8 mouse cellular contexts compared by ENCODE assay signal in genomic region chr3:95231298-95232221, GRCm38 (mm10). TPM values are rescaled to one million over a fixed set of nuclear protein-coding genes. Genes with fewer than 3 reads are reported as not detected.
DNase-seq lines count a peak whose midpoint lies in the region; ATAC-seq and TF ChIP-seq lines count a peak whose summit lies in the region.

Mllt11 (minus strand) TSS chr3:95232171.

- no peak for TF ChIP-seq POLR2A in embryonic fibroblast, embryonic 13.5 days (IDR thresholded peaks at IDR 0.05; ENCODE audit: low read depth, low read length)

- H3K27ac ChIP-seq in embryonic fibroblast, embryonic 13.5 days (ENCODE audit: insufficient read depth, low read length), result peak within 1 kb of the TSS; percentile 81
- H3K27ac ChIP-seq in intestine, embryonic 14.5 days (ENCODE audit: low read depth), result no peak within 1 kb of the TSS; the same call in 1 of the 2 replicates
- H3K27ac ChIP-seq in limb, embryonic 13.5 days, result 0 out of 2 replicates have a peak within 1 kb of the TSS, but pooled peaks have one; percentile 96
- H3K27ac ChIP-seq in midbrain, embryonic 14.5 days (replicated peaks; ENCODE audit: low read depth, low read length), result peak within 1 kb of the TSS; percentile 98

- no peak for DNase-seq in left cerebral cortex, adult 18-20 months (ENCODE audit: low spot score in 2 of 2)
- no peak for DNase-seq in left cerebral cortex, adult 11 months (ENCODE audit: low spot score)
- no peak for DNase-seq in intestine, embryonic 14.5 days (ENCODE audit: low spot score)
- no peak for DNase-seq in midbrain, embryonic 14.5 days
- peak; percentile 74 for DNase-seq in thymus, postnatal 4 days
- DNase-seq in embryo, embryonic 10 days (ENCODE audit: low spot score), result no peak

- H3K36me3 ChIP-seq in intestine, embryonic 14.5 days (ENCODE audit: control insufficient read depth, insufficient read depth, low read length), result peaks cover 54% of the 10 kb centered on the region
- peaks cover 57% of the 10 kb centered on the region for H3K36me3 ChIP-seq in limb, embryonic 13.5 days
- peaks cover 50% of the 10 kb centered on the region for H3K36me3 ChIP-seq in midbrain, embryonic 14.5 days (ENCODE audit: control insufficient read depth, insufficient read depth, low read length)

- no peak for ATAC-seq in intestine, embryonic 14.5 days (replicated peaks; ENCODE audit: low FRiP score, low TSS enrichment, low read depth)
- ATAC-seq in limb, embryonic 13.5 days (ENCODE audit: low FRiP score, low read depth), result no peak
- no peak for ATAC-seq in midbrain, embryonic 14.5 days (ENCODE audit: low FRiP score, low TSS enrichment)

- no peaks in the 10 kb centered on the region for H3K9me3 ChIP-seq in intestine, embryonic 14.5 days (ENCODE audit: control insufficient read depth, low read length)
- no peaks in the 10 kb centered on the region for H3K9me3 ChIP-seq in limb, embryonic 13.5 days
- H3K9me3 ChIP-seq in midbrain, embryonic 14.5 days (ENCODE audit: control insufficient read depth, low read length), result no peaks in the 10 kb centered on the region

- H3K4me3 ChIP-seq in embryonic fibroblast, embryonic 13.5 days (ENCODE audit: insufficient read depth, low read length), result peak within 1 kb of the TSS; percentile 42
- H3K4me3 ChIP-seq in intestine, embryonic 14.5 days (ENCODE audit: low read depth, low read length), result peak within 1 kb of the TSS; percentile 85; the same call in 1 of the 2 replicates
- H3K4me3 ChIP-seq in limb, embryonic 13.5 days, result peak within 1 kb of the TSS; percentile 85
- H3K4me3 ChIP-seq in midbrain, embryonic 14.5 days (replicated peaks; ENCODE audit: low read depth, low read length), result peak within 1 kb of the TSS; percentile 91

- peak within 1 kb of the TSS; percentile 90 for H3K4me2 ChIP-seq in intestine, embryonic 14.5 days (ENCODE audit: low read length)
- peak within 1 kb of the TSS; percentile 93 for H3K4me2 ChIP-seq in limb, embryonic 13.5 days (replicated peaks)
- peak within 1 kb of the TSS; percentile 92 for H3K4me2 ChIP-seq in midbrain, embryonic 14.5 days (ENCODE audit: low read length)

- no peak for TF ChIP-seq CTCF in embryonic fibroblast, embryonic 13.5 days (IDR thresholded peaks at IDR 0.05; ENCODE audit: borderline replicate concordance, insufficient read depth, low read length)

- H3K27me3 ChIP-seq in intestine, embryonic 14.5 days (replicated peaks; ENCODE audit: control insufficient read depth, insufficient read depth, low read length), result no peaks in the 10 kb centered on the region
- no peaks in the 10 kb centered on the region for H3K27me3 ChIP-seq in limb, embryonic 13.5 days
- no peaks in the 10 kb centered on the region for H3K27me3 ChIP-seq in midbrain, embryonic 14.5 days (ENCODE audit: control insufficient read depth, insufficient read depth, low read length)

- peak within 1 kb of the TSS; percentile 60 for H3K9ac ChIP-seq in intestine, embryonic 14.5 days (ENCODE audit: low read length)
- peak within 1 kb of the TSS; percentile 91; the same call in 1 of the 2 replicates for H3K9ac ChIP-seq in limb, embryonic 13.5 days
- peak within 1 kb of the TSS; percentile 92; the same call in 1 of the 2 replicates for H3K9ac ChIP-seq in midbrain, embryonic 14.5 days (replicated peaks; ENCODE audit: low read length)

- H3K4me1 ChIP-seq in embryonic fibroblast, embryonic 13.5 days (ENCODE audit: control insufficient read depth, insufficient read depth, low read length), result peaks cover 23% of the 10 kb centered on the region
- H3K4me1 ChIP-seq in intestine, embryonic 14.5 days (replicated peaks; ENCODE audit: control insufficient read depth, insufficient read depth, low read length), result peaks cover 23% of the 10 kb centered on the region
- peaks cover 31% of the 10 kb centered on the region for H3K4me1 ChIP-seq in limb, embryonic 13.5 days
- H3K4me1 ChIP-seq in midbrain, embryonic 14.5 days (ENCODE audit: control insufficient read depth, insufficient read depth, low read length), result peaks cover 18% of the 10 kb centered on the region

- 83% methylated on average over 13 of the region's 13 CpGs for WGBS in intestine, embryonic 14.5 days
- WGBS in limb, embryonic 13.5 days, result 77% methylated on average over 13 of the region's 13 CpGs
- 84% methylated on average over 12 of the region's 13 CpGs for WGBS in midbrain, embryonic 14.5 days

RNA-seq across cellular contexts. Expression of gene Mllt11, which starts in this region (rescaled TPM):
- total RNA-seq in left cerebral cortex, adult 18-20 months (2021), result 100 to 1,000 TPM; 265 to 266 TPM
- polyA plus RNA-seq in embryonic fibroblast, embryonic 13.5 days (2011; ENCODE audit: insufficient read length, low read depth, missing spikeins), result 33.0 and 44.0 TPM in 2 replicates
- 38.5 and 38.9 TPM in 2 replicates for polyA plus RNA-seq in intestine, embryonic 14.5 days (2014; fragmentation: Nextera tagmentation; extraction: Ambion mirVana)
- polyA plus RNA-seq in limb, embryonic 13.5 days (2015; fragmentation: Nextera tagmentation; extraction: Ambion mirVana), result 15.1 and 17.1 TPM in 2 replicates
- 545 and 586 TPM in 2 replicates for polyA plus RNA-seq in midbrain, embryonic 14.5 days (2014; fragmentation: Nextera tagmentation; extraction: Ambion mirVana)

Comparison
In these comparisons a context has a peak if more than half of its experiments do, and no peak if none do; other contexts are left out.
1. RNA of gene Mllt11 (polyA plus RNA-seq): 545 to 586 TPM in midbrain, embryonic 14.5 days; 38.5 to 38.9 TPM in intestine, embryonic 14.5 days, 33.0 to 44.0 TPM in embryonic fibroblast, embryonic 13.5 days and 15.1 to 17.1 TPM in limb, embryonic 13.5 days; every median in the first group is over 10 times any median in the second.
2. Peak in every context shown above with its lines, with median percentiles within 50 percentile points of each other: H3K4me3 ChIP-seq, H3K4me2 ChIP-seq and H3K9ac ChIP-seq.